Mouse (Mus musculus): Measurements from ENCODE around the gene Mcl1. TPM values are rescaled to one million over a fixed set of nuclear protein-coding genes. Genes with fewer than 3 reads are reported as not detected.
A peak's percentile ranks its signal among the peaks of the same experiment; 100 is the strongest.
"Not testable (repeated sequence)": the region's sequence is repeated elsewhere in the genome, so short reads cannot be mapped to it uniquely, and the experiment has no call there.

Gene Mcl1
- total RNA-seq (2021): 10 to 100 TPM; 49.9 to 56.5 TPM

DNA sequence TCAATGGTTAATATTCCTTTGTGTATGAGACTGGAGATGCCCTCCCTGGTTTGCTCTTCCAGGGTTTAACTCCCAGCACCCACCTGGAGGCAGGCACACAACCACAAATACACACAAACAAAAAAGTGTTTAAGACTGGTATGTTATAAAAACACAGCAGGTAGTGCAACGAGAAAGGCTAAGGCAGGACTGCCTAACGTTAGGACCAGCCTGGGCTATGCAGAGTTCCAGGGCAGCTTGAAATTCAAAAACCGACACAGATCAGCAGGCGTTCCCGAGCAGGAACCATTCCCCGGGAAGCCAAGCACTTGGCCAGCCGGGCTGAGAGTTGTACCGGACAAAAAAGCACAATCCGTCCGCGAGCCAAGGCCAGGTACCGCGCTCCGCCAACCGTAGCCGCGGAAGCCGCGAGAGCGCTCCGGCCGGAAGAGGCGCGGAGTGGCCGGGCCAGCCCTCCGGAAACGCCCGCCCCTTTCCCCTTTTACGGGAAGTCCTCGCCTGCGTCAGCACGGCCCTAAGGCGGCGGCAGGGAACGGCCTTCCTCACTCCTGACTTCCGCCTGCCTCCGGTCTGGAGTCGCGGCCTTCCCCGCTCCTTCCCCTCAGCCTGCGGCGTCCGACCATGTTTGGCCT is at the start of gene Mcl1:
TSS of gene Mcl1 (plus strand) at position 553 of the 632 bp plus-strand sequence.
- peak; percentile 94 to 95 for DNase-seq (ENCODE audit: low spot score in 2 of 2)
- intact Hi-C loops (cut with DNase I): no loop called here

DNA sequence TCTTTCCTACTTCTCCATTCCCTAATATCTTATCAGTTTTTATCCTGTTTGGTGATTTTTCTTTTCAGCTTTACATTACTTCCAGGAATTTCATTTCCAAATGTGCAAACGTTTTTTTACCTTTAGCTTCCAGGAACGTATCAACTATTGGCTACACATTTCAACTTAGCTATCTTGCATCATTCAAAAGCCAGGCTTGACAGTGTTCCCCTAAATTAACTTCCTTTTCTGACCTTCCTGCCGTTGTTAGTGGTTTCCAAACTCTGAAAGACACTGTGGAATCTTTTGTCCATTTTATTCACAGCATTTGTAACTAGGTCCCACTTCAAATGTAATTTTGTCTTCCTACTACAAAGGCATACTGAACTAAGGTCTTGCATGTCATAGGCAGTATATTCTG is 49.4 kb upstream of the Mcl1 start:
- intact Hi-C loops (cut with DNase I): no loop called here
- DNase-seq (ENCODE audit: low spot score in 2 of 2): no peak

DNA sequence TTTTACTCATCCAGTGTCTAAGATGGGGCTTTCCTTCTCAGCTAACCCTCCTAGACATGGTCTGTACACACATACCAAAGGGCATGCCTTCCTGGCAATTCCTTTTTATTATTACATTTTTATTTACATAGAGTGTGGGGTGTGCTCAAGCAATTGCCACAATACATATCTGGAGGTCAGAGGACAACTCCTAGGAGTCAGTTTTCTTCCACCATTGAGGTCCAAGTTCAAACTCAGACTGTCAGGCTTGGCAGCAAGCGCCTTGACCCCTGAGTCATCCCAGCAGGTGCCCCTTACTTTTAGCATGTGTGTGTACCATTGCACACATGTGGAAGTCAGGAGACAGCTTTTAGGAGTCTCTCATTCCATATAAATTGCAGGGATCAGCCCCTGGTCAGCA is 44.6 kb upstream of the Mcl1 start:
- intact Hi-C loops (cut with DNase I): no loop called here
- DNase-seq (ENCODE audit: low spot score in 2 of 2): no peak

DNA sequence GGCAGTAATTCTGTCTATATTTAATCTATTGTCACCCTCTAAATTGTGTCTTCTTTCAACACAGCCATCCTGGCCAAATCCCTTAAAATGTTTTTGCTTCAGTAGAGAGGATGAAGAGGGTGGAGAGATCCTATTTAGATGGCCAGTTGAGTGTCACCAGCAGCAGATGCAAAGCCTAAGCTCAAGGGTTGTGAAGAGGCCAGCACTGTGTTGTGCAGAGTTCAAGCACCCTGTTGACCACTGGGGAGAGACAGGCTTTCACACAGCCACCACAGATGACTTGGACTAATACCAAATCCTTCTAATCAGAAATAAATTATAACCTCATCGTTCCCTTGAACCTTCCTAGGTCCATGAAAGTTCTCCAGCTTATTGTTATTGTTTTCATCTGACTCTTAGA is 40.1 kb upstream of the Mcl1 start:
- DNase-seq (ENCODE audit: low spot score in 2 of 2): no peak
- intact Hi-C loops (cut with DNase I): no loop called here

DNA sequence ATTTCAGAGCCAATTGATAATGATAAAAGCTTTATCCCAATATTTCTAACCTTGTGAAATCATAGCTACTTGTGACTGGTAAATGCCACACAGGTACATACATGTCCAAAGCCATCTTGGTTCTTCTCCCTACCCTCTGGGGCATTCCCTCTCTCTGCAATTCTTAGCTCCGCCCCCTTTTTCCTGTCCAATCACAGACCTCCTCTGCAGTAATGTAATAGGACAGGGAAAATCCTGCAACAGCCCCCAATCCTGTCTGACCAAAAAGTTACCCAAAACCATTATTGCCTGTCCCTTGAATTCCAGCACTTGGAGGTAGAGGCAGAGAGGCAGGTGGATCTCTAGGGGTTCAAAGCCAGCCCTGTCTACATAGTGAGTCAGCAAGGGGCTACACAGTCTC is 37.3 kb upstream of the Mcl1 start:
- no peak for DNase-seq (ENCODE audit: low spot score in 2 of 2)
- intact Hi-C loops (cut with DNase I): no loop called here

DNA sequence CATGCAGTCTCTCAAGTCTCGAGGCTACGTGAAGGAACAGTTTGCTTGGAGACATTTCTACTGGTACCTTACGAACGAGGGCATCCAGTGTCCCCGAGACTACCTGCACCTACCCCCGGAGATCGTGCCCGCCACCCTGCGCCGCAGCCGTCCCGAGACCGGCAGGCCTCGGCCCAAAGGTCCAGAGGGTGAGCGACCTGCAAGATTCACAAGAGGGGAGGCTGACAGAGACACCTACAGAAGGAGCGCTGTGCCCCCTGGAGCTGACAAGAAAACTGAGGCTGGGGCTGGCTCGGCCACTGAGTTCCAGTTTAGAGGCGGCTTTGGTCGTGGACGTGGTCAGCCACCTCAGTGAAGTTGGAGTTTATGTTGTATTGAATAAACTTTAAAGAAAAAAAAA is 36.2 kb upstream of the Mcl1 start:
- DNase-seq (ENCODE audit: low spot score in 2 of 2); intact Hi-C loops (cut with DNase I): not testable (repeated sequence)

DNA sequence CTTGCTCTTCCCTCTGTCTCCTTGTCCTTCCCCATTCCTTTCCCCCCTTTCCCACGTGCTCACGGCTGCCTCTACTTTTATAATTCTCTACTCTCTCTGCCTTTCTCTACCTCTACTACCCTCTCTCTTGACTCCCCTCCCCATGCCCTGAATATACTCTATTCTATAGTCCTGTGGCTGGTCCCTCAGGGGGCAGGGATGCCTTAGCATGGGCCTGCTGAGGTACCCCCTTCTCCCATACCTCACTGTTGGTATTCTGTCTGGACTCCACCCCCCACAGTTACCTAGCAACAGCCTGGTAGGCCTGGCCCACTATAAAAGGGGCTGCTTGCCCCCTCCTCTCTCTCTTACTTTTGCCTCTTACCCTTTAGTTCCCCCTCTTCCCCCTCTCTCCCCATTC is 35.0 kb upstream of the Mcl1 start:
- intact Hi-C loops (cut with DNase I): no loop called here

DNA sequence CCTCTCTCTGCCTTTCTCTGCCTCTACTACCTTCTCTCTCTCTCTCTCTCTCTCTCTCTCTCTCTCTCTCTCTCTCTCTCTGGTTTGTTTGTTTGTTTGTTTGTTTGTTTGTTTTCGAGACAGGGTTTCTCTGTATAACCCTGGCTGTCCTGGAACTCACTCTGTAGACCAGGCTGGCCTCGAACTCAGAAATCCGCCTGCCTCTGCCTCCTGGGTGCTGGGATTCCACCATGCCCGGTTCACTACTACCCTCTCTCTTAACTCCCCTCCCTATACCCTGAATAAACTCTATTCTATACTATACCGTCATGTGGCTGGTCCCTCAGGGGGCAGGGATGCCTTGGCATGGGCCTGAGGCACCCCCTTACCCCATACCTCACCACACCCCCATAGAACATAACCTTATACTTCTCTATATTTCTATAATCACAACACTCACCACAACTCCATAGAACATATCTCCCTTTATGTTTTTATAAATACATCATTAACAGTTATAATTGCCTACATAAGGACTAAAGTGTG is 34.5 kb upstream of the Mcl1 start:
- DNase-seq (ENCODE audit: low spot score in 2 of 2); intact Hi-C loops (cut with DNase I): not testable (repeated sequence)

More for the DNA sequence above, 35.0 kb upstream of the Mcl1 start:
- no peak for DNase-seq (ENCODE audit: low spot score in 2 of 2)

DNA sequence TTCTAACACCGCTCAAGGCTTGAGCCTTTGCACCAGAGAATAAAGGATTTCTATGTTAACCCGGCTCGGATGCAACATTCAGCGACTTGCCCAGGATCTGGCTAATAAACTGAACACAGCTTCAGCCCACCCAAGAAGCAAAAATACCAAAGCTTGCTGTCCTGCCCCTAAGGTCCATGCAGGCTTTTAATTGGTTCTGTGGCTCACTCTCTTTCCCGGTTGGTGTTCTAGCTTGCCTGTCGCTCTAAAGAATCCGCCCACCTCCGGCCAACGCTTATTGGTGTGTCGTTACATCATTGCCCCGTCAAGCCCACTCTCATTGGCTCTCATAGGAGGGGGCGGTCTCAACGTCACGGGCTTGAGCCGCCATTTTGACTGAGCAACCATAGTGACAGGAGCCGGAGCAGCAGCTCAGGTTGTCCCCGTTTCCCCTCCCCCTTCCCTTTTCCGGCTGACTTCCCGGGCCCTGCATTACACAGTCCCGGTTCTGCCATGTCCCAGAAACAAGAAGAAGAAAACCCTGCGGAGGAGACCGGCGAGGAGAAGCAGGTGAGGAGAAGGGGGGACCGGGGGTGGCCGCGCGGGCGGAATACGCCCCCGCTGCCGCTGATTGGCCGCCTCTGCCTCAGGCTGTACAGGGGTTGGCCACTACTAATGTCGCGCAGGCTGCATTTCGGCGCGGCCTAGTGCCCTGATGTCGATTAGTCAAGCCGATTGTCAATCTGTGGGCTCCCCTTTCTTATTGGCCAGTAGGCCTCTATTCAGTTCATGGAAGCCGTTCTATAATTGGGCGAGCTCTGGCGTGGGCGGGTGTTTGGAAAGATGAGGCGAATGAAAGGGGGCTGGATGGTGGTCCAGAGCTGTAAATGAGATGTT is 33.7 kb upstream of the Mcl1 start, which contains the start of gene Ensa:
TSS of gene Ensa (plus strand) at position 366 of the 876 bp plus-strand sequence.
- peak; percentile 97 to 99 for DNase-seq (ENCODE audit: low spot score in 2 of 2)
- intact Hi-C loops (cut with DNase I): no loop called here

DNA sequence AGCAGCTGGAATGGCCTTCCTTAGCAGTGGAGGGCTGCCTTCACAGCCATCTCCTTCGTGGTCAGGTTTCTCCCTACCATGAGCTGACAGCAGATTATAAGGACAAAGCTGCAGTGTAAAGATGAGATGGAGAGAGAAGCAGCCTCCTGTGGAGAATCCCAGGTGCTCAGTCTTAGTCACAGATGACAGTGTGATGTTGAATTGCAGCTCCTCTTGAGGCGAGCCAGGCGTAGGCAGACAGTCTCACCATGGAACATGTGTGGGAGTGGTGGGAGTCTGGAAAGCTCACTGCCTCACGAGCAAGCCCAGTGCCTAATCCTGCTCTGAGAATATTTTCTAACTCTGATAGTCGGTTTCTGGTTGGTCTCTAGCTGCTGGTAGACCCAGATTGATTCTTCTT is 30.8 kb upstream of the Mcl1 start:
- peak; percentile 82 to 84 for DNase-seq (ENCODE audit: low spot score in 2 of 2)
- intact Hi-C loops (cut with DNase I): no loop called here

DNA sequence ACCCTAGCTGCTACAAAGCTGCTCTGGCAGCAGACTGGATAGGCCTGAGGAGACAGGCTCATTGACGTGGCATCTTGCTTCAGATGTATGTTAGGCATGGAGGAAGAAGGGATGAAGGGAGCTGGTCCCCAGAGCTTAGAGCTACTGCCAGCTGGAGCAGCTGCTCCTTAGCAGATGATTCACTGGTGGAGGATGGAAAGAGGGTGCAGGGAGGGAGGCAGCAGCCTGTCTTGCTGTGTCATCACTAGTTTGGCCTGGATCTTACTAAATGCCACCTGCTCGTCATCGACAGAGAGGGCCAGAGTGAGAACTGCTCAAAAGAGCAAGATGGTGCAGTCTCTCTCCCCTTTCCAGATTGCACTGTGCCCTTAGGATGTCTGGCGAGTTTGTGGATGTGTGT is 28.8 kb upstream of the Mcl1 start:
- intact Hi-C loops (cut with DNase I): no loop called here
- DNase-seq (ENCODE audit: low spot score in 2 of 2): peak; percentile 72 to 73

DNA sequence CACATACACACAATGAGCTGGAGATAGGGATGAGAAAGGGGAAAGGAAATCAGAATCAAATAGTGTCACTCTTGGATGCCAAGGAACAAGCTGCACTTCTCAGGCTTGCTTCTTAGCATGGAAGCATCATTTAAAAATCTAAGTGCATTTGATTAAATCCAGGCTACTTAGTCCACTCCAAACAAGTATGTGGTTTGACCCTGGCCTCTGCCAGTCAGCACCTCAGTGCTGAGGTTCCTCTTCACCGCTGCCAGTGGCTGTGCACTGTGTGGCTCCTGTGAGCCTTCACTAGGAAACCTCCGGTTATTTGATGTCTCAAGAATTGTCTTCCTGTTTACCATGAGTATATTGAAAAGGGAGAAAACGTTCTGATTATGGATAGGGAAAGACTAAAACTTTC is 27.7 kb upstream of the Mcl1 start:
- no peak for DNase-seq (ENCODE audit: low spot score in 2 of 2)
- intact Hi-C loops (cut with DNase I): no loop called here

DNA sequence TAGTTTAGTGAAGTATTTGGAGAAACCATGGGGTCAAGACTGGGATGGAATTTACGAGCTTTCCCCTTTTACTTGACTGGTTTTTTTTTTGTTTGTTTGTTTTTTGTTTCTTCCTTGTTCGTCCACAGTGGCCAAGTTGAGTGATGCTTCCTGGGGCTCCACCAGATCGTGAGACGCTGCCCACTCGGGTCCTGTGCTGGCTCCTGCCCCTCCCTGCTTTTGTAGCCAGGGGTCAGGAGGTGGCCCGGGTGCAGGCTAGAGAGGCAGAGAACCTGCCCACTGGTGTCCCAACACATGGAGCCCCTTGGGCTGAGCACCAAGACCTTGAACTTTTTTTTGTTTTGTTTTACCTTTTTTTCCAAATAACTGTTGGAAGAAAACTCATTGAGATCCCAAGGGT is 27.3 kb upstream of the Mcl1 start:
- intact Hi-C loops (cut with DNase I): no loop called here
- no peak for DNase-seq (ENCODE audit: low spot score in 2 of 2)

DNA sequence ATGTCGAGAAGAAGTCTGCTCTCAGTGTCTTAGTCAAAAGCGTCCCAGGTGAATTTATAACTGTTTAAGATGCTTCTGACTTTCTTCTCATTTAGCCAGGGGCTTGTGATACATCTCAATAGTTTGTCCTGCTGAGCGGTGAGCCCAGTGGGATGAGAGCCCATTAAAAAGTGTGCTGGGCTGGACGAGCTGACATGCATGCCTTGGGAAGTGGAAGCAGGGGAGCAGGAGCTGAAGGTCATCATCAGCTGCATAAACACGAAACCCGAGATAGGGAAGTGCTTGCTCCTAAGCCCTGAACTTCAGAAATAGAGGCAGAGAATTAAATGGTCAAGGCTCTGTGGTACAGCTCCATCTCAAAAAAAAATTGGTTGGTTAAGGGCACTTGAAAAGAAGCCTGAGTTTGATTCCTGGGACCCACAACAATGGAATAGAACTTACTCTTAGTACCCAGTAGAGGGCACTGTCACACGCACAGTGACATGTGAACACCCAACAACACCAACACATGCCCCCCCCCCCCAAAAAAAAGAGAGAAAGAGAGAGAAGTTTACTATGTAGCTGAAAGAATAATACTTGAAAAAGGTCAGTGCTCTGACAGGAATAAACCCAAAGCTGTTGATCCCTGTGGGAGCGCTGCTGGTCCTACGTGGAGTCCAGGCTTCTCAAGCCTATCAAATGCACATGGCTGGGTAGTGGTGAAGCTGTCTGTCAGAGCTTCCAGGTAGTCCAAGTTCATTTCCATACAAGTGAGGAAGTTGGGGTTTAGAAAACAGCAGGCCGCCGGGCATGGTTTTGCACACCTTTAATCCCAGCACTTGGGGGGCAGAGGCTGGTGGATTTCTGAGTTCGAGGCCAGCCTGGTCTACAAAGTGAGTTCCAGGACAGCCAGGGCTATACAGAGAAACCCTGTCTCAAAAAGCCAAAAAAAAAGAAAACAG is 25.7 kb upstream of the Mcl1 start:
- DNase-seq (ENCODE audit: low spot score in 2 of 2): no peak
- intact Hi-C loops (cut with DNase I): loop anchor here (1.0 kb wide), 1 partner anchor 42 kb away; no protein-coding TSS in a partner anchor

DNA sequence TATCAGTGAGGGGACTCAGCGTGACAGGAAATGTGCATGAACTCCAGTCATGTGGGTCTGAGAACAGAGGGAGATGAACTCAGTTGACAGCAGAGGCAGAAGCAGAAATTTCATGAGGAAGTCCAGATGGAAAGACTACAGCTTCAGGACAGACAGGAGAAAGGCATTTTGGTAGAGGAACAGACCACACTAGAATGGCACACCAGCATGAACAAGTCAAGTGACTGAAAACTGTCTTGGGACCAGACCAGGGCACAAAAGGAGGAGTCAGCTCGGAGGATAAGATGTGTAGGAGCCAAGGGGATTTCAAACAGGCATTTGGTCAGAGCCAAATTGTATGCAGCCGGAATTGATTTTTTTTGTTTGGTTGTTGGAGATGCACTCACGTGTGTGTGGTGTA is 23.0 kb upstream of the Mcl1 start:
- intact Hi-C loops (cut with DNase I): no loop called here

DNA sequence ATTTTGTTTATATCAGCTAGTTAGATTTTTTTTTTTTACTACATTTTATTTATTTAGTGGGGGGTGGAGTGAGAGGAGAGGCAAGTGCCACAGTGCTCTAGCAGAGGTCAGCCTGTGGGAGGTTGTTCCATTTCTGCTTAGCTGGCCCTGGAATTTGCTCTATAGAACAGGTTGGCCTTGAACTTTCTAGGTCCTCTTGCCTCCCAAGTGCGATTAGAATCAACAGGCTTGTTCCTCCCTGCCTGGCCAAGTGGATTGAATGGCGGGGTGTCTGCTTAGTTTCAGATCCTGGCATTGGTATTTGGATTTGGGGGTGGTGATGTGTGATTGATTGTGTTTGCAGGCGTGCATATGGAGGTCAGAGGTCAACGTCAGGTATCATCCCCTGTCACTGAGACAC is 22.5 kb upstream of the Mcl1 start:
- intact Hi-C loops (cut with DNase I): no loop called here
- no peak for DNase-seq (ENCODE audit: low spot score in 2 of 2)

More for the DNA sequence above, 23.0 kb upstream of the Mcl1 start:
- DNase-seq (ENCODE audit: low spot score in 2 of 2): no peak

DNA sequence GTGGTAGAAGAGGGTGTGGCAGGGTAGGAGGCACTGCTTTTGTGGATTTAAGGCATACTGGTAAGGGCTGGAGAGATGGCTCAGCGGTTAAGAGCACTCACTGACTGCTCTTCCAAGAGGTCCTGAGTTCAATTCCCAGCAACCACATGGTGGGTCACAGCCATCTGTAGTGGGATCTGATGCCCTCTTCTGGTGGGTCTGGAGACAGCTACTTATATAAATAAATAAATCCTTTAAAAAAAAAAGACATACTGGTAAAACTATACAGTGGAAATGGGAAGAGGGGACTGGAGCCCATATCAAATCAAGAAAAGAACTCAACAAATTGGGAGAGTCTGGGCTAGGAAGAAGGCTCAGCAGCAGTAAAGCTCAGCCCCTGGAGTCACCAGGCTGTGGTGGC is 18.9 kb upstream of the Mcl1 start:
- intact Hi-C loops (cut with DNase I): no loop called here
- no peak for DNase-seq (ENCODE audit: low spot score in 2 of 2)

DNA sequence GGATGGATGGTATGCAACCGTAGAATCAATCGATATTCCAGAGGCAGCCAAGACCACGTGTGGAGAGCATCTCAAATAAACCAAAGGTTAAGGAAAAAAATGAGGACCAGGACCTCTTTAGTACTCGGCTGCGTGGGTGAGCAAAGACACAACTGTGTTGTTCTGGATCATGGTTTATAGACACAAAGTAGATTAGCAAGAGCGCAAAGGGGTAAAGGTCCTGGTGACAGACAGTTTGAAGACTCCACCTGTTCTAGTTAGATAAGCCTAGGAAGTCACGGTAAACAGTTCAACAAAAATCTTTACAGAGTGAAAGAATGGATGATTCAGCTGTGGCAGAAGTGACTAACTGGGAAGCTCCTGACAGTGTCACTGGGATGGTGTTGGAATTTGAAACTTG is 15.5 kb upstream of the Mcl1 start:
- no peak for DNase-seq (ENCODE audit: low spot score in 2 of 2)
- intact Hi-C loops (cut with DNase I): no loop called here

DNA sequence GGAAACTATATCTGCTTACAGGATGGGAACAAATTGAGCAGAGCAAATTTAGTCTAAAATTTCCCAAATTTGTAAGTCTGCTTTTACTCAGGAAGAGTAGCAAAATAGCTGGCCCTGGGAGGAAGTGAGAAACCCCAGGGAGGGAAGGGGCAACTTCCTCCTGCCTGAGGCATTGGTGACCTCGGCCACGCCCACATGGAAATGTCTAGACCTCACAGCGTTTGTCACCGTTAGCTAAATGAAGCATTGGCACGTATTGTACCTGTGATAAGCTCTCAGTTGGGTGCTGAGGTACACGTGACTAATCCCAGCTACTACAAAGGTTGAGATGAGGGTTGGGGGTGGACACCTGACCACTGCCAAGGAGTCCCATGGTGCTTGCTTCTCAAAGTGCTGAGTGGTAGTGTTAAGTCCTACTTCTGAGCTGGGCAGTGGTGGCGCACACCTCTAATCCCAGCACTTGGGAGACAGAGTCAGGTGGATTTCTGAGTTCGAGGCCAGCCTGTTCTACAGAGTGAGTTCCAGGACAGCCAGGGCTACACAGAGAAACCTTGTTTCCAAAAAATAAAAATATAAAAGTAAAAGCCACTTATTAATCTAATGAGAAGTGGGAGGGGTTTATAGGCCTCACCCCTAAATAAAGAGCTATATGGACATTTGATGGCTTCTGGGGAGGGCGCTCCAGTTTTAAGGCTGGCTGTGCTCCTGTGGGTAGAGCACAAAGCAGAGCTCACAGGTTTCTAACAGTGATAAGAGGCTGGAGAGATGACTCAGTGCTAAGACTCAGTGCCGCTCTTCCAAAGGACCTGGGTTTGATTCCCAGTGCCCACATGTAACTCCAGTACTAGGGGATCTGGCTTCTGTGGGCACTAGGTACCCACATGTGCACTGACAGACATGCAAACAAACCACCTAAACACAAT is 13.0 kb upstream of the Mcl1 start:
- no peak for DNase-seq (ENCODE audit: low spot score in 2 of 2)
- intact Hi-C loops (cut with DNase I): no loop called here
